Mouse (Mus musculus): ENCODE measurements around the gene Nck2. TPM values are rescaled to one million over a fixed set of nuclear protein-coding genes. Genes with fewer than 3 reads are reported as not detected.
A peak's percentile ranks its signal among the peaks of the same experiment; 100 is the strongest.

Nck2 gene
- polyA plus RNA-seq, 1 experiment from 2014 or later = 38.1 TPM

DNA sequence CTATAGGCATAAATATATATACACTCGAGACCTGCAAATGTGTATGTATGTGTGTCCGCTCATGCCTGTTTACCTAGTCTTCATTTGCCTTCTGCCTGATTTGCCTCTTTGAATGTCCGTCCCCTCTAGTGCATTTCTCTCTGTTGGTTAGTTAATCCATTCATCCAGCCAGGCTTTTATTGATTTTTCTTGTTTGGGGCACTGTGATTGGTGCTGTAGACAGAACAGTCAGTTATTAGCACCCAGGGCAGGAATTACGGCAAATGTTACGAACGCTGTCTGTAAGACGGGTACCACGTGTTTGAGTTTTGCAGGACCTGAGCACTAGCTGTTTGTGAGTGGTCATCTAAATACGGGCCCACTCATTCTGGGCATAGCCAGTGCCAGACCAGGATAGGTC lies 40.8 kb downstream of the Nck2 start:
- H3K9ac ChIP-seq (ENCODE audit: low read length) = no peak overlapping the region
- no peak overlapping the region for H3K4me2 ChIP-seq (ENCODE audit: low read length)
- ATAC-seq (replicated peaks; ENCODE audit: low FRiP score, low TSS enrichment, low read depth) = no peak
- no peaks in the 10 kb centered on the region for H3K9me3 ChIP-seq (ENCODE audit: control insufficient read depth, low read length)
- peaks cover 22% of the 10 kb centered on the region for H3K4me1 ChIP-seq (replicated peaks; ENCODE audit: control insufficient read depth, insufficient read depth, low read length)
- 90% methylated on average over 9 of the region's 9 CpGs for WGBS
- H3K36me3 ChIP-seq (ENCODE audit: control insufficient read depth, insufficient read depth, low read length) = no peaks in the 10 kb centered on the region
- H3K27me3 ChIP-seq (replicated peaks; ENCODE audit: control insufficient read depth, insufficient read depth, low read length) = no peaks in the 10 kb centered on the region
- no peak for DNase-seq (ENCODE audit: low spot score)
- H3K27ac ChIP-seq (ENCODE audit: low read depth) = no peak overlapping the region
- H3K4me3 ChIP-seq (ENCODE audit: low read depth, low read length) = no peak overlapping the region

DNA sequence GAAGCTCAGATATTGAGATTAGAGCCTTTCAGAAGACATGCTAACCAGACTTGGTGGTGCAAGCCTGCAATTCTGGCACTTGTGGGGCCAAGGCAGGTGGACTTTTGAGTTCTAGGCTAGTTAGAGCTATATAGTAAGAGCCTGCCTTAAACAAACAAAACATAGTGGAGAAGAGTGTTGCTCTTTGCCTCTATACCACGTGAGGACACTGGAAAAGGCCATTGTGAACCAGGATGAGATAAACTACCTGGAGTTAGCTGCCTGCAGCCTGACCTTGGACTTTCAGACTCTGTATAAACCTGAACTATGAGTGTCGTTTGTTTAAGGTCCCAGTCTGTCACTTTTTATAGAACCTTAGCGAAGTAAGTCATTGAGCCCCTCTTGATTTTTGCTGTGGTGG lies 42.1 kb downstream of the Nck2 start:
- no peaks in the 10 kb centered on the region for H3K9me3 ChIP-seq (ENCODE audit: control insufficient read depth, low read length)
- no peaks in the 10 kb centered on the region for H3K36me3 ChIP-seq (ENCODE audit: control insufficient read depth, insufficient read depth, low read length)
- H3K27me3 ChIP-seq (replicated peaks; ENCODE audit: control insufficient read depth, insufficient read depth, low read length) = no peaks in the 10 kb centered on the region
- H3K9ac ChIP-seq (ENCODE audit: low read length) = no peak overlapping the region
- peaks cover 22% of the 10 kb centered on the region for H3K4me1 ChIP-seq (replicated peaks; ENCODE audit: control insufficient read depth, insufficient read depth, low read length)
- ATAC-seq (replicated peaks; ENCODE audit: low FRiP score, low TSS enrichment, low read depth) = 0 out of 2 replicates have a peak, but pooled peaks have one; percentile 32
- no peak overlapping the region for H3K27ac ChIP-seq (ENCODE audit: low read depth)
- H3K4me3 ChIP-seq (ENCODE audit: low read depth, low read length) = no peak overlapping the region
- 59% methylated on average over 3 of the region's 3 CpGs for WGBS
- H3K4me2 ChIP-seq (ENCODE audit: low read length) = no peak overlapping the region
- no peak for DNase-seq (ENCODE audit: low spot score)

DNA sequence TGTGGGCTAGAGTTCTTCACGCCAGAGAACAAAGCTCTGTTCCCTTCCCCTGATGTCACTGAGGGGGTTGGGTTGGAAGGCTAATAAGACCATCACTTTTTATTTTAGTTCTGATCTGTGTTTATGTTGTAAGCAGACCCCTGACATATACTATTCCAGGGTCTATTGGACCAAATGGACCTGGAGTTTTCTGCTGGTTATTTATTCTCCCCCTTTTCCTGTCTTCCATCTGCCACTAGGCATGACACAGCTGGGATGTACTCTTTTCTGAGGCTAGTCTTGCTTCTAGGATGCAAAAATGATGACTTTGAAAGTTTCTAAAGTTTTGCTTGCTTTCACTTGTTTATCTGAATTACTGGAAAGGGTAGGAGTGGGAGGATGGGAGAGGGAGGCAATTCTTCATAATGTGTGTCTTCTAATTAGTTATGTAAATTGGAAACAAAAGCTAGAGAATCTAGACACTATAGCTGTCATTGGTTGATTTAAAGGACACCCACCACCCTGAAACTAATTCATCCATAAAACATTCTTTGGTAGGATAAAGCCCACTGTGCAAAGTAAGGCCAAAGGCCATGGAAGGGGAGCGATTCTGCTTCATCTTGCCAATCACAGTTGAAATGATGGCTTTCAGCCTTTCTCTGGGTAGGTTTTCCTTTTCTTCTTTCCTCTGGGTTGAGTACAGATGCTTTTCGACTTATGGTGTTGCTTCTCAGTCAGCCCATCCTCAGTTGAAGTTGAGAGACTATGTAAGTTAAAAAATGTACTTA lies 42.8 kb downstream of the Nck2 start:
- no peak for ATAC-seq (replicated peaks; ENCODE audit: low FRiP score, low TSS enrichment, low read depth)
- H3K27me3 ChIP-seq (replicated peaks; ENCODE audit: control insufficient read depth, insufficient read depth, low read length) = no peaks in the 10 kb centered on the region

DNA sequence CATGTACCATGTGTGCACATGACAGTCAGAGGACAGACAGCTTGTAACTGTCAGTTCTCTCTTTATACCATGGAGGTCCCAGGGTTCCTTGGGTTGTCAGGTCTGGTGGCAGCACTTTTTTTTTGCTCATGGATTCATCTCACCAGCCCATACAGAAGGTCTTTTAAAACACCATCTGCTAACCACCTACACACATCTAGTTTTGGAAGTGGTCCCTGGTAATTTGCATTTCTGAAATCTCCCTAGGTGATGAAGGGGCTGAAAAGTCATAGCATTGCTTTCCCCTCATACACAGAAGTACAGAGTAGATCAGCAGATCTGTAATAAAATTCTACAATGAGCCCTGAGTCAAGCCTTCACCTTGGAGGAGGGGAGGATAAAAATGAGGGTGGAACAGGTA lies 44.9 kb downstream of the Nck2 start:
- Histone ChIP-seq H3K27ac (ENCODE audit: low read depth) (no peak overlapping the region), H3K4me3 (ENCODE audit: low read depth, low read length) (no peak overlapping the region), H3K4me2 (ENCODE audit: low read length) (no peak overlapping the region), H3K9ac (ENCODE audit: low read length) (no peak overlapping the region), H3K36me3 (ENCODE audit: control insufficient read depth, insufficient read depth, low read length) (no peaks in the 10 kb centered on the region), H3K4me1 (replicated peaks; ENCODE audit: control insufficient read depth, insufficient read depth, low read length) (peaks cover 18% of the 10 kb centered on the region), H3K9me3 (ENCODE audit: control insufficient read depth, low read length) (no peaks in the 10 kb centered on the region), H3K27me3 (replicated peaks; ENCODE audit: control insufficient read depth, insufficient read depth, low read length) (no peaks in the 10 kb centered on the region)
- no peak for DNase-seq (ENCODE audit: low spot score)
- no peak for ATAC-seq (replicated peaks; ENCODE audit: low FRiP score, low TSS enrichment, low read depth)

More for the DNA sequence above, 42.8 kb downstream of the Nck2 start:
- Histone ChIP-seq H3K4me1 (replicated peaks; ENCODE audit: control insufficient read depth, insufficient read depth, low read length) (peaks cover 22% of the 10 kb centered on the region), H3K27ac (ENCODE audit: low read depth) (no peak overlapping the region), H3K9me3 (ENCODE audit: control insufficient read depth, low read length) (no peaks in the 10 kb centered on the region), H3K4me3 (ENCODE audit: low read depth, low read length) (no peak overlapping the region), H3K4me2 (ENCODE audit: low read length) (no peak overlapping the region), H3K9ac (ENCODE audit: low read length) (no peak overlapping the region), H3K36me3 (ENCODE audit: control insufficient read depth, insufficient read depth, low read length) (no peaks in the 10 kb centered on the region)
- no peak for DNase-seq (ENCODE audit: low spot score)
- 69% methylated on average over 3 of the region's 3 CpGs for WGBS

DNA sequence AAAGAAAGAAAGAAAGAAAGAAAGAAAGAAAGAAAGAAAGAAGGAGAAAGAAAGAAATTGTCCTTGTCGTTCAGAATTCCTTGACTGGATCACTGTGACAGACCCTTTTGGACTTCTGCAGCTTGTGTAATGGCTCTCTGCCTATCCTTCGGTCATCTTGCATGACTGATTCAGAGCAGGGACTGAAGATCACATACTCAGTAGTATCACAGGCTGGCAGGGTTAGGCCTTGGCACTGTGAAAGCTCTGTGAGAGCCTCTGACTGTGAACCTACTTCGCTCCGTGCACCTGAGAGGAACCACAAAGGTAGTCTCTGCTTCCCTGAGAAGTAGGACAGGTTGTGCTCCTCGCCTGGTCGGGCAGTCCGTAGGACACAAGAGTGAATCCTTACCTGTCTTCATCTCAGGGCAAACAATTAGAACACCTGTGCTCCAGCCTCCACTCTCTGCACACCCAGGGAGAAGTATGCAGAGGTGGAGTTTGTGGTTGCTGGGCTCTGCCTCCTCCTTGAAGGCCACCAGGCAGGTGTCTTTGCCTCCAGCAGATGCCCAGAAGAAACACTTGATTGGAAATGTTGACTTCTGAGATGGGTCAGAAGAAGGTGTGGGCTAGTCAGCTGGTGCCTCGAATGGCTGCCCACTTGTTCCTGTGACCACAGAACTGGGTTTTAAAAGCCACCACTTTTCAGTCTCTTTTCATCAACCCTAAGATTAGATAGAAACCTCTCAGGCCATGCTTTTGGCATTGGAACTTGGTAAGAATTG lies 47.3 kb downstream of the Nck2 start:
- no peak overlapping the region for H3K4me2 ChIP-seq (ENCODE audit: low read length)
- no peaks in the 10 kb centered on the region for H3K27me3 ChIP-seq (replicated peaks; ENCODE audit: control insufficient read depth, insufficient read depth, low read length)
- ATAC-seq (replicated peaks; ENCODE audit: low FRiP score, low TSS enrichment, low read depth) (no peak), DNase-seq (ENCODE audit: low spot score) (no peak)
- no peak overlapping the region for H3K9ac ChIP-seq (ENCODE audit: low read length)
- H3K4me3 ChIP-seq (ENCODE audit: low read depth, low read length) = no peak overlapping the region
- H3K4me1 ChIP-seq (replicated peaks; ENCODE audit: control insufficient read depth, insufficient read depth, low read length) = no peaks in the 10 kb centered on the region
- H3K27ac ChIP-seq (ENCODE audit: low read depth) = no peak overlapping the region
- WGBS = 91% methylated on average over 8 of the region's 8 CpGs
- no peaks in the 10 kb centered on the region for H3K36me3 ChIP-seq (ENCODE audit: control insufficient read depth, insufficient read depth, low read length)
- H3K9me3 ChIP-seq (ENCODE audit: control insufficient read depth, low read length) = no peaks in the 10 kb centered on the region

DNA sequence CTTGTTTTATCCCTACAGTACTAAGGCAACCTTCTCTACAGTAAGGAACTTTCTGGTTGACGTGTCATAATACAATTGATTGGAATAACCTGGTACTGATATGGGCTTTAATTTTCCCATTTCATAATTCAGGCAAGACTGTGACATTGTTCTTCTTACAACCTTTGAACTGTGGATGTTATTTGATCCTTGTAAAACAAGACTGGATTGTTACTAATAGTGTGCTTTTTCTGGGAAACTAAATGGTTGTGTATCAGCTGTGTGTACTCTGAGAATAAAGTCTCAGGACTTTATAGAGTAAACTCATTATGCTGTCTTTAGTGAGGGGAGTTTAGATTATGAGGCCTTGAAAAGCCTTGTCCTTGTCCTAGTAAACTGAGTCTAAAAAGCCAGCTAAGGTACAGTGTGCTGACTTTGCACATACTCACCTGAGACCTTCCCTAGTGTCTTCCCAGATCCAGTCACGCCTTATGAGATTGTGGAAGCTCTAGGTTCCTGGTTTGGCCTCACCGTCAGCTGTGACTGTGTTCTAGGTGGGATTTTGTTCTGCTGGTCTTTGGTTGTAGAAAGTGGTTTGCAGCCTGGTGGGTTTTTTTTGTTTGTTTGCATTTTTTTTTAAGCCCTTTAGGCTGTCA lies 48.5 kb downstream of the Nck2 start:
- 92% methylated on average over 3 of the region's 3 CpGs for WGBS
- H3K27me3 ChIP-seq (replicated peaks; ENCODE audit: control insufficient read depth, insufficient read depth, low read length) = no peaks in the 10 kb centered on the region
- H3K4me3 ChIP-seq (ENCODE audit: low read depth, low read length) = no peak overlapping the region
- no peak for DNase-seq (ENCODE audit: low spot score)
- H3K4me1 ChIP-seq (replicated peaks; ENCODE audit: control insufficient read depth, insufficient read depth, low read length) = no peaks in the 10 kb centered on the region
- ATAC-seq (replicated peaks; ENCODE audit: low FRiP score, low TSS enrichment, low read depth) = no peak
- no peak overlapping the region for H3K9ac ChIP-seq (ENCODE audit: low read length)
- no peaks in the 10 kb centered on the region for H3K9me3 ChIP-seq (ENCODE audit: control insufficient read depth, low read length)
- no peak overlapping the region for H3K27ac ChIP-seq (ENCODE audit: low read depth)
- no peaks in the 10 kb centered on the region for H3K36me3 ChIP-seq (ENCODE audit: control insufficient read depth, insufficient read depth, low read length)
- no peak overlapping the region for H3K4me2 ChIP-seq (ENCODE audit: low read length)

DNA sequence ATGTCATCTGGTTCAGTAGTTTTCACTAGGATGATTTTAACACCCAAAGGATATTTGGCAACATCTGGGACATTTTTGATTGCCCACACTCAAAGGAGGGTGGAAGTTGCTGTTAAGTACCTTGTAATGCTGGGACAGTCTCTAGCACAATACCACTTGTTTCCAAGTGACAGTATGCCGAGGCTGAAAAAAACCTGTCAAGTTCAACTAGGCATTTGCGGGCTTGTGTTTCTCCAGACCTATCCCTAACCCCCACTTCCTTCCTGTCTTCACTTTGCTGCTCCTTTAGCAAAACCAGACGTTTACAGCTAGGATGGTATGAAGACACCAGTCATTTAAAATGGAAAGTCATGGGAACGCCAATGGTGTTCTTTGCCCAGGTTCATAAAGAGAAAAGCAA lies 51.7 kb downstream of the Nck2 start:
- no peak overlapping the region for H3K9ac ChIP-seq (ENCODE audit: low read length)
- H3K36me3 ChIP-seq (ENCODE audit: control insufficient read depth, insufficient read depth, low read length) = no peaks in the 10 kb centered on the region
- no peaks in the 10 kb centered on the region for H3K9me3 ChIP-seq (ENCODE audit: control insufficient read depth, low read length)
- 53% methylated on average over 4 of the region's 4 CpGs for WGBS
- H3K27me3 ChIP-seq (replicated peaks; ENCODE audit: control insufficient read depth, insufficient read depth, low read length) = no peaks in the 10 kb centered on the region
- H3K4me2 ChIP-seq (ENCODE audit: low read length) = no peak overlapping the region
- no peaks in the 10 kb centered on the region for H3K4me1 ChIP-seq (replicated peaks; ENCODE audit: control insufficient read depth, insufficient read depth, low read length)
- DNase-seq (ENCODE audit: low spot score) = no peak
- no peak overlapping the region for H3K4me3 ChIP-seq (ENCODE audit: low read depth, low read length)
- H3K27ac ChIP-seq (ENCODE audit: low read depth) = no peak overlapping the region
- no peak for ATAC-seq (replicated peaks; ENCODE audit: low FRiP score, low TSS enrichment, low read depth)

DNA sequence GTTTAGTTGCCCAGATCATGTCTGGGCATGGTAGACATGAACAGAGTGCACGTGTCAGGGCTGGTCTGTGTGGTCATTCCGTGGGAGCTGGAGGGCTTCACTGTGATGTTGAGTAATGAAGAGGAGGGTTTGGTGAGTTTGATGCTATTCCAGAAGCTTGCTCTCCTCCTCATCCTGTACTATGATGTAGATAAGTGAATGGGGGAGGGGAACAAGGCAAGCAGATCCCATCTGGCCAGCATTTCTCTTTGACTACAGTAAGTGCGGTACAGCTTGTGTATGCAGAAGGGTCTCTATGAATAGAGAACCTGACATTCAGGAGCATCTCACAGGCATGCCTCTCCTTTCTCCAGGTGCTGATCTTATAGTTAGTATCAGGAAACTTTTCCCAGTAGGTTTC lies 52.6 kb downstream of the Nck2 start:
- no peaks in the 10 kb centered on the region for H3K9me3 ChIP-seq (ENCODE audit: control insufficient read depth, low read length)
- ATAC-seq (replicated peaks; ENCODE audit: low FRiP score, low TSS enrichment, low read depth) = no peak
- no peak overlapping the region for H3K27ac ChIP-seq (ENCODE audit: low read depth)
- no peak overlapping the region for H3K4me2 ChIP-seq (ENCODE audit: low read length)
- no peaks in the 10 kb centered on the region for H3K36me3 ChIP-seq (ENCODE audit: control insufficient read depth, insufficient read depth, low read length)
- no peak overlapping the region for H3K9ac ChIP-seq (ENCODE audit: low read length)
- 86% methylated on average over 3 of the region's 3 CpGs for WGBS
- H3K27me3 ChIP-seq (replicated peaks; ENCODE audit: control insufficient read depth, insufficient read depth, low read length) = no peaks in the 10 kb centered on the region
- H3K4me1 ChIP-seq (replicated peaks; ENCODE audit: control insufficient read depth, insufficient read depth, low read length) = peaks cover 5% of the 10 kb centered on the region
- no peak overlapping the region for H3K4me3 ChIP-seq (ENCODE audit: low read depth, low read length)
- DNase-seq (ENCODE audit: low spot score) = no peak
